Mouse (Mus musculus): Measurements from ENCODE around the gene Adrb1. TPM values are rescaled to one million over a fixed set of nuclear protein-coding genes. Genes with fewer than 3 reads are reported as not detected.

Adrb1 gene
- polyA plus RNA-seq (2014; fragmentation: Nextera tagmentation; extraction: Ambion mirVana): 1.4 and 1.8 TPM in 2 replicates

DNA sequence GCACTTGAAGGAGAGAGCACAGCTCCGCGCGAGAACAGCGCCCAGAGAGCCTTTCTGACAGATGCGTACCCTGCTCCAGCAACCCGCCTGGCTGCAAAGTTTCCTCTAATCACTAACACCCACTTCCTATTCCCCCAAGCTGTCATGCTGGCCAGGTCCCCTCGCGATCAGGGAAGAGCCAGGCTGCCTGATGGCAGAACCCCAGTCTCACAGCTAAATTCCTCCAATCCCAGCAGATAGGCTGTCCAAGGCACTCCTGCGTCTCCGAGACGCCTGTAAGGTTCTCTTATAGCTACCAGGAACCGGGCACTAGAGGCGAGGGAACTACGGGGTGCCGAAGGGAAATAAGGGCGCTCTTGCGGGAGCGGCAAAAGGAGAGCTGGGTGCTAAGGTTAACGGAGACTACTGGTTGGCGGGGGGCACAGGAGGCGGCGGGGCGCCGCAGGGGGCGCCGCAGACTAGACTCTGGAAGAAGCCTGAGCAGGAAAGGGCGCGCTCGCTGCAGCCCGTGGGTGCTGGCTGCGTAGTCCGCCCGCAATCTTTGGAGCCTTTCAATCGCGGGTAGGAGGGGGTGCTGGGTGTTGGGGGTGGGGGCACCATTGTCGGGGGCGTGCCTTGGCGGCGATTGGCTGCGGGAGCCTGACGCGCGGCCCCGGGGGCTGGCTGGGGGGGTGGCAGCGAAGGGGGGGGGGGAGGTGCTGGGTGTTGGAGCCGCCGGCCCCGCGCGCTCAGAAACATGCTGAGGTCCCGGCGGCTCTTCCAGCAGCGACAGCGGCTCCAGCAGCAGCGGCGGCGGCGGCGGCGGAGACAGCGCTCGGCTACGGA is at the start of gene Adrb1:
Gene Adrb1 (plus strand): TSS at position 813 of the 825 bp plus-strand sequence.
- DNase-seq (ENCODE audit: low spot score): peak; percentile 64
- peak within 1 kb of the TSS; percentile 58 for H3K4me3 ChIP-seq (replicated peaks; ENCODE audit: low read length)
- H3K9me3 ChIP-seq (ENCODE audit: control insufficient read depth, low read length): no peaks in the 10 kb centered on the region
- peaks cover 17% of the 10 kb centered on the region for H3K4me1 ChIP-seq (replicated peaks; ENCODE audit: control insufficient read depth, insufficient read depth, low read length)
- H3K36me3 ChIP-seq (replicated peaks; ENCODE audit: control insufficient read depth, insufficient read depth): no peaks in the 10 kb centered on the region
- H3K9ac ChIP-seq: peak within 1 kb of the TSS; percentile 62
- ATAC-seq (ENCODE audit: low FRiP score): peak; percentile 69; the same call in 1 of the 2 replicates
- no peak within 1 kb of the TSS for H3K27ac ChIP-seq
- 1% methylated on average over 53 of the region's 63 CpGs for WGBS
- H3K4me2 ChIP-seq (replicated peaks): peak within 1 kb of the TSS; percentile 94
- H3K27me3 ChIP-seq (ENCODE audit: control insufficient read depth, insufficient read depth, low read length): peaks cover 71% of the 10 kb centered on the region

DNA sequence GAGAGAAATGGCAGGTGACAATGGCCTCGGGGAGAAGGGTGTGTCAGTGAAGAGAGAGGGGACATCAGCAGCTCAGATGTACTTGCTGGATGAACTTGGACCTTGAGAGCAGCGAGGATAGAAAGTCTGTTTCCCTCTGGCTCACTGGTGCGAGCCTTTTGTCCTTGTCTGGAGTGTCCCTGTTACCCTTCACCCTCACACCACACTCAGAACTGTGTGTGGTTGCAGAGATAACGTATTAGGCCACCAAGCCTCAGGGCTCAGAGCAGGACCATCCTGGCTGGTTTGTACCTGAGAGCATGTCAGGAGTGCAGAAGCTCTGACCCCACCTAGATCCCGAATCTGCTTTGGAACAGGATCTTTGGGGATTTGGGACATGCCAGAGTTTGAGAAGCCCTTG is 46.3 kb upstream of the Adrb1 start:
- 87% methylated on average over 5 of the region's 5 CpGs for WGBS
- ATAC-seq (ENCODE audit: low FRiP score): no peak

DNA sequence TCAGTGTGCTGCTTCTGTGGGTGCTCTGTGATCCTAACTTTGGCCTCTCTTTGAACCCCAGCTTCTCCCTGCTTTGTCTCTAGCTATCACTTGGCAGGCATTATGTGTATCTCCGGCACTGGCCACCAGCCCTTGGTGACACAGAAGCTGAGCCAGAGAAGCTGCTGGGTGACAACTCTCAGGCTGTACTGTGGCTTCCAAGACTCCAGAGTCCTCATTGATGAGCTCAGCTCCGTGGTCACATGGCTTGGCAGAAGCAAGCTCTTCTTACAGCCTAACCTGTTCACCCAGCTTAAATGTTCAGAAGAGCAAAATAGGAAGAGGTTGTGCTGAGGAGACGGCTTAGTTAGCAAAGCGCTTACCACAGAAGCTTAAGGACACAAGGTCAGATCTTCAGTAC is 45.5 kb upstream of the Adrb1 start:
- H3K36me3 ChIP-seq (replicated peaks; ENCODE audit: control insufficient read depth, insufficient read depth): no peaks in the 10 kb centered on the region
- no peaks in the 10 kb centered on the region for H3K27me3 ChIP-seq (ENCODE audit: control insufficient read depth, insufficient read depth, low read length)
- no peak overlapping the region for H3K4me3 ChIP-seq (replicated peaks; ENCODE audit: low read length)
- H3K4me1 ChIP-seq (replicated peaks; ENCODE audit: control insufficient read depth, insufficient read depth, low read length): no peaks in the 10 kb centered on the region
- no peak overlapping the region for H3K4me2 ChIP-seq (replicated peaks)
- no peak overlapping the region for H3K9ac ChIP-seq
- no peaks in the 10 kb centered on the region for H3K9me3 ChIP-seq (ENCODE audit: control insufficient read depth, low read length)
- no peak overlapping the region for H3K27ac ChIP-seq
- no peak for DNase-seq (ENCODE audit: low spot score)
- 92% methylated on average over 4 of the region's 4 CpGs for WGBS
- ATAC-seq (ENCODE audit: low FRiP score): no peak

More for the DNA sequence above, 46.3 kb upstream of the Adrb1 start:
- H3K4me1 ChIP-seq (replicated peaks; ENCODE audit: control insufficient read depth, insufficient read depth, low read length): no peaks in the 10 kb centered on the region
- no peak overlapping the region for H3K9ac ChIP-seq
- H3K9me3 ChIP-seq (ENCODE audit: control insufficient read depth, low read length): no peaks in the 10 kb centered on the region
- H3K4me2 ChIP-seq (replicated peaks): no peak overlapping the region
- H3K4me3 ChIP-seq (replicated peaks; ENCODE audit: low read length): no peak overlapping the region
- no peak overlapping the region for H3K27ac ChIP-seq
- H3K36me3 ChIP-seq (replicated peaks; ENCODE audit: control insufficient read depth, insufficient read depth): no peaks in the 10 kb centered on the region
- no peak for DNase-seq (ENCODE audit: low spot score)
- H3K27me3 ChIP-seq (ENCODE audit: control insufficient read depth, insufficient read depth, low read length): no peaks in the 10 kb centered on the region

DNA sequence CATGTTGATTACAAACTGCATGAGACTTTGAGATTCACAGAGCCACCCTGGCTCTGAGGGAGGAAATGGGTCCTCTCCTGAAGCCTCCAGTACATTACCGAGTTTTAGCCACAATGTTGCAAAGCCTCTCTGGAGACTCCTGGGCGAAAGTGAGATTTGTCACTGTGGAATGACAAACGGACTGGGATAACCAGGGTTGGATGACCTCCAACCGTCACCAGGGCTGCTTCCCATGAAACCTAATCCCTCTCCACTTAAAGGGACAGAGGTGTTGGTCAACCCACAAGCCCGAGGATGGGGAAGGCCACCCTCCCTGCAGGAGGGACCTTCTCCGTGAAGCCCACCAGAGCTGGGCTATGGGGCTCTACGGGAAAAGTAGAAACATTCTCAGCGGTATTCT is 44.4 kb upstream of the Adrb1 start:
- 71% methylated on average over 8 of the region's 8 CpGs for whole genome bisulfite sequencing
- Histone ChIP-seq H3K27me3 (ENCODE audit: control insufficient read depth, insufficient read depth, low read length) (no peaks in the 10 kb centered on the region), H3K36me3 (replicated peaks; ENCODE audit: control insufficient read depth, insufficient read depth) (no peaks in the 10 kb centered on the region), H3K9me3 (ENCODE audit: control insufficient read depth, low read length) (no peaks in the 10 kb centered on the region), H3K27ac (no peak overlapping the region), H3K4me1 (replicated peaks; ENCODE audit: control insufficient read depth, insufficient read depth, low read length) (no peaks in the 10 kb centered on the region), H3K4me2 (replicated peaks) (no peak overlapping the region), H3K4me3 (replicated peaks; ENCODE audit: low read length) (no peak overlapping the region), H3K9ac (no peak overlapping the region)
- no peak for ATAC-seq (ENCODE audit: low FRiP score)
- DNase-seq (ENCODE audit: low spot score): no peak

DNA sequence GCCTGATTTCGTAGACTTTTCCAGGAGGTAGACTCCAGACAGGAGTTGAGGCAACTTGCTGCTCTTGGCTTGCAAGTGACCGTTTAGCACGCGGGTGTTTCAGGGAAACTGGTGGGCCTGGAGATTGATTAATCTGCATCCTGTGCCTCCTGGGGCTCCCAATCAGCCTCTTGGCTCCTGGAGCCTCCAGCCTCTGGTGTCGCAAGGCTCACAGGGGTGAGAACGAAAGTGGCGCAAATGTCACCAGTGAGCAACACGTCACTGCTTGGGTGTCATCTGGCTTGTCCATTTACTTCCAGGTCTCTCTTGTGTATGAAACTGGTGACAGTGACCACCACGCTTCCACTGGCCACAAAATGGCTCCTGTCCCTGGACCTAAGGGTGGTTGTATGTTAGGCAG is 43.5 kb upstream of the Adrb1 start:
- Histone ChIP-seq H3K9me3 (ENCODE audit: control insufficient read depth, low read length) (no peaks in the 10 kb centered on the region), H3K4me1 (replicated peaks; ENCODE audit: control insufficient read depth, insufficient read depth, low read length) (no peaks in the 10 kb centered on the region), H3K36me3 (replicated peaks; ENCODE audit: control insufficient read depth, insufficient read depth) (no peaks in the 10 kb centered on the region), H3K4me2 (replicated peaks) (no peak overlapping the region), H3K9ac (no peak overlapping the region), H3K27me3 (ENCODE audit: control insufficient read depth, insufficient read depth, low read length) (no peaks in the 10 kb centered on the region), H3K4me3 (replicated peaks; ENCODE audit: low read length) (no peak overlapping the region), H3K27ac (no peak overlapping the region)
- 87% methylated on average over 9 of the region's 9 CpGs for WGBS
- DNase-seq (ENCODE audit: low spot score) (no peak), ATAC-seq (ENCODE audit: low FRiP score) (no peak)

DNA sequence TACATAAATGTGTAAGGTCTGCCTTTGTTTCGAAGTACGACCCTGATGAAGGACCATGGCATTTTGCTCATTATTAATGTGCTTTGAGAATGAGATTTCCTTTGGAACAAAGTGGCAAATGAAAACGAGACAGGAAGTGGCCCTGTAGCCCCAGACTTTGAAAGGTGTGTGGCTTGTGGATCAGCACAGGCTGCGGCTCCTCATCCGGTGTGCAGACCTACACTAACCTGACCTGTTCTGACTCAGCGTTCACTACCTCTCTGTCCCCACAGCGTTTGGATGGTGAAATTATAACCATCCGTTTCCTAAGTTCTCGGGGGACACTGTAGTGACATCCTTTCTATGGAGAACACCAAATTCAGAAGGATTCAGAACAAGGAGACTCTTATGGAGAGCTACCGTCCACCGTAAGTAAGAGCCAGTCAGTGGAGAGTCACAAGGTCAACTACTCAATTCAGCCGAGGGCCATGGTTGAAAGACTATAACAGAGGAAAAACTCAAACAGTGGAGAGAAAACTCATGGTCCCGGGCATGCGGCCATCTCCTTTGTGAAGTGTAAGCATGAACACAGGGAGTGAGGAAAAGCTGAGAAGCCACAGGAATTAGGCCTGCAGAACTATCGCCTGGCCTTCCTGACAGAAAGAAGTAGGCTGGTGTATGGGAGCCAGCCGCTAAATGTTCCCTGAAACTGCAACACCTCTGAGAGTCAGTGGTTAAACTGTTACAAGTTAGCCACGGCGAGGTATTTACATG is 42.6 kb upstream of the Adrb1 start:
- Histone ChIP-seq H3K27ac (no peak overlapping the region), H3K4me2 (replicated peaks) (no peak overlapping the region), H3K4me3 (replicated peaks; ENCODE audit: low read length) (no peak overlapping the region), H3K36me3 (replicated peaks; ENCODE audit: control insufficient read depth, insufficient read depth) (no peaks in the 10 kb centered on the region), H3K9ac (no peak overlapping the region), H3K27me3 (ENCODE audit: control insufficient read depth, insufficient read depth, low read length) (no peaks in the 10 kb centered on the region), H3K4me1 (replicated peaks; ENCODE audit: control insufficient read depth, insufficient read depth, low read length) (no peaks in the 10 kb centered on the region), H3K9me3 (ENCODE audit: control insufficient read depth, low read length) (no peaks in the 10 kb centered on the region)
- no peak for DNase-seq (ENCODE audit: low spot score)
- WGBS: 86% methylated on average over 18 of the region's 18 CpGs
- no peak for ATAC-seq (ENCODE audit: low FRiP score)

DNA sequence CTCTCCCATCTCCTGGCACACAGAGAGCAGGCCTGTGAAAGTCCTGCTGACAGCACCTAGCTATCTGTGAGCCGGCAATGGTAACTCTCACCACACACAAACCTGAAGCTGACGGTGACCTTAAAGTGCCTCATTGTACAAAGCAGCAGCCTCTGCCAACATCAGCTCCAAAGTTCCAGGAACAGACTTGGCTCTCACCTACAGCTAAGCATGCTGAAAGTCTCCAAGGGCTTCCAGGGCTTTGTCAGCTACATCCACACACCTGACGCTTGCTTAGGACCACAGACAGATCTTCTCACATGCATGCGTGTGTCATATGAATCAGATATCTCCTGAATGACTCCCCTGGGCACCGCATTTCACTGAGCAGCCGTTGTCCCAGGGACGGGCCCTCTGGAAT is 42.0 kb upstream of the Adrb1 start:
- 85% methylated on average over 7 of the region's 7 CpGs for WGBS
- H3K4me2 ChIP-seq (replicated peaks): no peak overlapping the region
- H3K9ac ChIP-seq: no peak overlapping the region
- no peak for DNase-seq (ENCODE audit: low spot score)
- no peak overlapping the region for H3K4me3 ChIP-seq (replicated peaks; ENCODE audit: low read length)
- H3K4me1 ChIP-seq (replicated peaks; ENCODE audit: control insufficient read depth, insufficient read depth, low read length): no peaks in the 10 kb centered on the region
- no peaks in the 10 kb centered on the region for H3K27me3 ChIP-seq (ENCODE audit: control insufficient read depth, insufficient read depth, low read length)
- no peak for ATAC-seq (ENCODE audit: low FRiP score)
- no peak overlapping the region for H3K27ac ChIP-seq
- no peaks in the 10 kb centered on the region for H3K36me3 ChIP-seq (replicated peaks; ENCODE audit: control insufficient read depth, insufficient read depth)
- no peaks in the 10 kb centered on the region for H3K9me3 ChIP-seq (ENCODE audit: control insufficient read depth, low read length)

DNA sequence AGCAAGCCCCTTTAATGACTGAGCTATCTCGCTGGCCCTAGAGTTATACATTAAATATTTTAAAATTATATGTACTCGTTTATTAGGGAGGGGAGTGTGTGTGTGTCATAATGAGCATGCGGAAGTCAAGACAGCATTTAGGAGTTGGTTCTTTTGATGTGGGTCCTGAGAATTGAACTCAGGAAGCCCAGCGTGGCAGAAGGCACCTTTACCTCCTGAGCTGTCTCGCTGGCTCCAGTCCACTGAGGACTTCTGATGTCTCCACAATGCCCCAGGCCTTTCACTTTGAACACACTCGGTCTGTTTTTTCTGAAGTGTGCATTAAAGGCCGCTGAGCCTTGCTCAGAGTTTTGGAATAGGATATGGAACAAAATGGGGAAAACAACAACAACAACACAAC is 39.7 kb upstream of the Adrb1 start:
- WGBS: 90% methylated on average over 7 of the region's 7 CpGs
- no peak overlapping the region for H3K4me2 ChIP-seq (replicated peaks)

DNA sequence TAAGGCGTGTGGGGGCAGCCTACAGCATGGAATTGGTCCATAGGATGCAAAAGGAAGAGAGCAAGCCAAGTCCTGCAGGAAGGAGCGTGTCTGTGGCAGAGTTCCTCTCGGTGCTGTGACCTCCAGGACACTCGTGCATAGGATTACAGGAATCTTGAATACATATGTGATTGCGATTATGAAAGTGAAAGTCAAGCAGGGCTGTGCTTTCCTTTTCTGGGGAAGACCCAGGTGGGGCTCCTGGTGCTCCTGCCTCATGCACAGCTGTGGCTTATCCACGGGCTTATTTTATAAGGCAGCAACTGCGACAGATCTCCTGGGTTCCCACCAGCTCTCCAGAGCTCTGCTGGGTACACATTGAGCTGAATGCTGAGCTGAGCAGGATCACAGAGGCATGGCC is 39.2 kb upstream of the Adrb1 start:
- ATAC-seq (ENCODE audit: low FRiP score): no peak

More for the DNA sequence above, 39.7 kb upstream of the Adrb1 start:
- no peaks in the 10 kb centered on the region for H3K9me3 ChIP-seq (ENCODE audit: control insufficient read depth, low read length)
- ATAC-seq (ENCODE audit: low FRiP score): no peak
- H3K9ac ChIP-seq: no peak overlapping the region
- H3K27ac ChIP-seq: no peak overlapping the region
- no peaks in the 10 kb centered on the region for H3K4me1 ChIP-seq (replicated peaks; ENCODE audit: control insufficient read depth, insufficient read depth, low read length)
- no peaks in the 10 kb centered on the region for H3K36me3 ChIP-seq (replicated peaks; ENCODE audit: control insufficient read depth, insufficient read depth)
- H3K4me3 ChIP-seq (replicated peaks; ENCODE audit: low read length): no peak overlapping the region
- H3K27me3 ChIP-seq (ENCODE audit: control insufficient read depth, insufficient read depth, low read length): no peaks in the 10 kb centered on the region
- no peak for DNase-seq (ENCODE audit: low spot score)

More for the DNA sequence above, 39.2 kb upstream of the Adrb1 start:
- Histone ChIP-seq H3K9ac (no peak overlapping the region), H3K36me3 (replicated peaks; ENCODE audit: control insufficient read depth, insufficient read depth) (no peaks in the 10 kb centered on the region), H3K27ac (no peak overlapping the region), H3K4me3 (replicated peaks; ENCODE audit: low read length) (no peak overlapping the region), H3K4me2 (replicated peaks) (no peak overlapping the region), H3K4me1 (replicated peaks; ENCODE audit: control insufficient read depth, insufficient read depth, low read length) (no peaks in the 10 kb centered on the region), H3K9me3 (ENCODE audit: control insufficient read depth, low read length) (no peaks in the 10 kb centered on the region), H3K27me3 (ENCODE audit: control insufficient read depth, insufficient read depth, low read length) (no peaks in the 10 kb centered on the region)
- 89% methylated on average over 7 of the region's 7 CpGs for WGBS
- no peak for DNase-seq (ENCODE audit: low spot score)

All from hindbrain, embryonic 14.5 days (tissue).